29 mouse cellular contexts compared by ENCODE assay signal in genomic region chr9:50567881-50568280, GRCm38 (mm10). TPM values are rescaled to one million over a fixed set of nuclear protein-coding genes. Genes with fewer than 3 reads are reported as not detected.
"Had no signal": no experiment of that assay in that cellular context is flagged by ENCODE, and none has a peak within 500 bp of the region (broad histone marks: within the 10 kb centered on the region; RNA-seq: fewer than 3 reads in every experiment).

No protein-coding gene starts in this region.

- ATAC-seq: lung, postnatal 0 days; midbrain, embryonic 15.5 days had no signal

- H3K4me3 ChIP-seq: layer of hippocampus, adult 2 months; limb, embryonic 10.5 days; limb, embryonic 13.5 days; liver, embryonic 13.5 days; midbrain, embryonic 12.5 days; midbrain, embryonic 15.5 days; neural tube, embryonic 12.5 days; neural tube, embryonic 15.5 days; stomach, embryonic 15.5 days had no signal

- H3K4me1 ChIP-seq: limb, embryonic 10.5 days; limb, embryonic 13.5 days; liver, embryonic 13.5 days; midbrain, embryonic 12.5 days; midbrain, embryonic 15.5 days; neural tube, embryonic 12.5 days; neural tube, embryonic 15.5 days; stomach, embryonic 15.5 days had no signal

- H3K27me3 ChIP-seq: limb, embryonic 13.5 days; liver, embryonic 13.5 days; midbrain, embryonic 12.5 days; midbrain, embryonic 15.5 days; neural tube, embryonic 12.5 days; neural tube, embryonic 15.5 days; stomach, embryonic 15.5 days had no signal

- H3K9ac ChIP-seq: limb, embryonic 13.5 days; liver, embryonic 13.5 days; lung, embryonic 14.5 days; midbrain, embryonic 12.5 days; midbrain, embryonic 15.5 days; neural tube, embryonic 12.5 days; neural tube, embryonic 15.5 days; stomach, embryonic 15.5 days had no signal

- H3K27ac ChIP-seq: kidney, postnatal 0 days; layer of hippocampus, adult 2 months; limb, embryonic 10.5 days; limb, embryonic 13.5 days; liver, embryonic 13.5 days; macrophage; midbrain, embryonic 12.5 days; midbrain, embryonic 15.5 days; neural tube, embryonic 12.5 days; neural tube, embryonic 15.5 days; stomach, embryonic 15.5 days had no signal

- DNase-seq: kidney, adult 9 months; kidney, postnatal 25 days; layer of hippocampus, adult 9-11 months; liver; liver, embryonic 13.5 days; lung, embryonic 14.5 days; right cerebral cortex, adult 18-20 months; right cerebral cortex, postnatal 14 days; right cerebral cortex, postnatal 4 days; spleen, adult 18-20 months; thymus, postnatal 25 days had no signal

- H3K36me3 ChIP-seq: limb, embryonic 10.5 days; limb, embryonic 13.5 days; liver, embryonic 13.5 days; midbrain, embryonic 12.5 days; midbrain, embryonic 15.5 days; neural tube, embryonic 12.5 days; neural tube, embryonic 15.5 days; stomach, embryonic 15.5 days had no signal

- H3K9me3 ChIP-seq: limb, embryonic 10.5 days; limb, embryonic 13.5 days; liver, embryonic 13.5 days; midbrain, embryonic 12.5 days; midbrain, embryonic 15.5 days; neural tube, embryonic 12.5 days; neural tube, embryonic 15.5 days; stomach, embryonic 15.5 days had no signal

- H3K4me2 ChIP-seq: limb, embryonic 13.5 days; liver, embryonic 13.5 days; lung, embryonic 14.5 days; midbrain, embryonic 12.5 days; midbrain, embryonic 15.5 days; neural tube, embryonic 12.5 days; neural tube, embryonic 15.5 days; stomach, embryonic 15.5 days had no signal

RNA-seq across cellular contexts. Expression of gene Tex12, which starts 6.8 kb away (rescaled TPM):
- total RNA-seq: layer of hippocampus, adult 2 months; layer of hippocampus, postnatal 25 days; left cerebral cortex, adult 18-20 months; left cerebral cortex, postnatal 25 days; megakaryocyte, adult 5-6 weeks had no signal
- polyA plus RNA-seq: kidney, postnatal 0 days; large intestine, adult 2 months; limb, embryonic 10.5 days; limb, embryonic 13.5 days; liver, embryonic 13.5 days; liver, embryonic 16.5 days; lung, embryonic 14.5 days; lung, postnatal 0 days; macrophage; stomach, embryonic 15.5 days; thymus, postnatal 0 days had no signal
